Comparison of ENCODE assay signal across 25 mouse cellular contexts in genomic region chr7:34221594-34222250, GRCm38 (mm10). TPM values are rescaled to one million over a fixed set of nuclear protein-coding genes. Genes with fewer than 3 reads are reported as not detected.
"Had no signal": no experiment of that assay in that cellular context is flagged by ENCODE, and none has a peak within 500 bp of the region (broad histone marks: within the 10 kb centered on the region; RNA-seq: fewer than 3 reads in every experiment).

No protein-coding gene starts in this region.

- H3K9me3 ChIP-seq: limb, embryonic 10.5 days; liver, embryonic 13.5 days; megakaryocyte, embryonic 14.5 days; midbrain, embryonic 10.5 days; neural tube, embryonic 12.5 days; neural tube, embryonic 15.5 days had no signal

- H3K27ac ChIP-seq: limb, embryonic 10.5 days; limb, embryonic 13.5 days; liver, embryonic 13.5 days; midbrain, embryonic 10.5 days; neural tube, embryonic 12.5 days; neural tube, embryonic 15.5 days; stomach, postnatal 0 days had no signal

- H3K27me3 ChIP-seq: limb, embryonic 13.5 days; liver, embryonic 13.5 days; megakaryocyte, embryonic 14.5 days; neural tube, embryonic 12.5 days; neural tube, embryonic 15.5 days had no signal

- H3K9ac ChIP-seq: limb, embryonic 13.5 days; liver, embryonic 13.5 days; lung, embryonic 14.5 days; neural tube, embryonic 12.5 days; neural tube, embryonic 15.5 days had no signal

- H3K4me3 ChIP-seq: limb, embryonic 10.5 days; limb, embryonic 13.5 days; liver, embryonic 13.5 days; megakaryocyte, embryonic 14.5 days; midbrain, embryonic 10.5 days; neural tube, embryonic 12.5 days; neural tube, embryonic 15.5 days had no signal

- H3K4me1 ChIP-seq: limb, embryonic 10.5 days; neural tube, embryonic 12.5 days had no signal

- H3K4me2 ChIP-seq: limb, embryonic 13.5 days; liver, embryonic 13.5 days; lung, embryonic 14.5 days; neural tube, embryonic 12.5 days; neural tube, embryonic 15.5 days had no signal

- DNase-seq: kidney, adult 18-20 months; kidney, adult 9 months; kidney, postnatal 14 days; kidney, postnatal 4 days; liver, embryonic 13.5 days; lung, embryonic 14.5 days; lung, postnatal 10 days; lung, postnatal 4 days; midbrain, embryonic 14.5 days; right cerebral cortex, adult 18-20 months; right cerebral cortex, postnatal 14 days; right cerebral cortex, postnatal 4 days; thymus, adult 2 months; thymus, postnatal 25 days had no signal

RNA-seq across cellular contexts. Expression of gene Gm6096, which starts 29.1 kb away (rescaled TPM):
- total RNA-seq: layer of hippocampus, adult 18-20 months; layer of hippocampus, postnatal 14 days; left cerebral cortex, postnatal 25 days; liver, adult 2 months had no signal
- polyA plus RNA-seq: limb, embryonic 10.5 days; liver, adult 2 months; liver, embryonic 13.5 days; midbrain, embryonic 10.5 days; neural tube, embryonic 12.5 days; neural tube, embryonic 15.5 days; stomach, postnatal 0 days; thymus, adult 2 months had no signal
